Mouse (Mus musculus): Measurements from ENCODE around the gene Commd2.

DNA sequence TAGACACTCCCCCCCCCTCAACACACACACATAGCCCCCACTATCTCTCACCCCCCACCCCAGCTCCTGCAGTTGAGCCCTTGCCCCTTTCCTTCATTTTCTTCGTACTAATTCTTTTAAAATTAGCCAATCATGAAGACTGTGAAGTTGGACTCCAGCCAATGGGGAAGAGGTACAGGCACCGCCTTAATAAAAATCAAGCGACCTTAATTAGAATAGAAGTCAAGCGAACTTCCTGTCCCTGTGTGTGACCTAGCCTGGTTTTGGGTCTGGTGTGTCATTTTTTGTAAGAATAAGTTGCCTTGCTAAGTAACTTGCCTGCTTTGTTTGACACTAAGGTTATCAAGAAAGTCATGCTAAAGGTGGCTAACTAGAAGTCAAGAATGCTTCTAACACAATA is 48.9 kb downstream of the Commd2 start:
- TF ChIP-seq POLR2A (IDR thresholded peaks at IDR 0.05; ENCODE audit: insufficient read depth, low read length) (no peak), CTCF (IDR thresholded peaks at IDR 0.05; ENCODE audit: low read depth, low read length) (no peak)
